Mouse (Mus musculus) embryonic facial prominence, embryonic 15.5 days (tissue): ENCODE data around the gene Wipf3. TPM values are rescaled to one million over a fixed set of nuclear protein-coding genes. Genes with fewer than 3 reads are reported as not detected.

Experiments used
- ATAC-seq: fragments of 200-750 bp; cut with Nextera tagmentation; 2 replicates; pipeline ENCODE4 v1.8.0; 2017; ENCODE audit warnings: low read depth, moderate TSS enrichment; ENCODE audit not compliant: insufficient number of reproducible peaks, low FRiP score, low TSS enrichment
- H3K27ac ChIP-seq: fragments of 300-500 bp; sonication (generic); replicated peaks from 2 replicates; pipeline ENCODE4 v1.5.1; 2015; ENCODE audit warnings: mild to moderate bottlenecking, inconsistent platforms
- H3K27me3 ChIP-seq: fragments of 300-500 bp; sonication (generic); 2 replicates; pipeline ENCODE4 v1.6.1; 2015; ENCODE audit warnings: inconsistent platforms
- H3K36me3 ChIP-seq: fragments of 300-500 bp; sonication (generic); 2 replicates; pipeline ENCODE4 v1.6.1; 2015; ENCODE audit warnings: mild to moderate bottlenecking, inconsistent platforms
- H3K4me1 ChIP-seq: fragments of 300-500 bp; sonication (generic); 2 replicates; pipeline ENCODE4 v1.6.1; 2015; ENCODE audit warnings: inconsistent platforms
- H3K4me2 ChIP-seq: fragments of 300-500 bp; sonication (generic); replicated peaks from 2 replicates; pipeline ENCODE4 v1.6.1; 2015; ENCODE audit warnings: mild to moderate bottlenecking, inconsistent platforms
- H3K4me3 ChIP-seq: fragments of 300-500 bp; sonication (generic); replicated peaks from 2 replicates; pipeline ENCODE4 v1.5.1; 2015; ENCODE audit warnings: mild to moderate bottlenecking, inconsistent platforms
- H3K9ac ChIP-seq: fragments of 300-500 bp; sonication (generic); 2 replicates; pipeline ENCODE4 v1.6.1; 2015; ENCODE audit warnings: inconsistent platforms
- H3K9me3 ChIP-seq: fragments of 300-500 bp; sonication (generic); replicated peaks from 2 replicates; pipeline ENCODE4 v1.6.1; 2016; ENCODE audit warnings: inconsistent platforms
- WGBS: fragments of 180-500 bp; shearing (Covaris S2); methylation state at CpG from one replicate; pipeline ENCODE4 v1.1.7; 2015; 5-methylcytosine and 5-hydroxymethylcytosine counted together
- polyA plus RNA-seq: library from polyadenylated mRNA; unstranded; fragments of >200 nt; fragmentation: Nextera tagmentation; extraction: Ambion mirVana; gene quantifications from 2 replicates; pipeline ENCODE4 v1.2.1, GENCODE M21; 2015

The Wipf3 gene
- polyA plus RNA-seq, 1 experiment from 2014 or later = 1.2 TPM

GRCm38 (mm10) chr6:54401503-54401902 lies 27.9 kb upstream of the Wipf3 start:
- WGBS = 68% methylated on average over 2 of the region's 2 CpGs
- Histone ChIP-seq H3K4me2 (no peak overlapping the region), H3K4me1 (0 out of 2 replicates have a peak, but pooled peaks cover 5% of the 10 kb centered on the region), H3K27me3 (no peaks in the 10 kb centered on the region), H3K27ac (no peak overlapping the region), H3K9ac (no peak overlapping the region), H3K36me3 (no peaks in the 10 kb centered on the region), H3K9me3 (no peaks in the 10 kb centered on the region), H3K4me3 (no peak overlapping the region)
- no peak for ATAC-seq

- Histone ChIP-seq H3K36me3 (no peaks in the 10 kb centered on the region), H3K4me2 (no peak overlapping the region), H3K27ac (no peak overlapping the region), H3K4me1 (no peaks in the 10 kb centered on the region), H3K9ac (no peak overlapping the region), H3K9me3 (no peaks in the 10 kb centered on the region), H3K27me3 (no peaks in the 10 kb centered on the region), H3K4me3 (no peak overlapping the region)
- 68% methylated on average over 2 of the region's 2 CpGs for WGBS
- ATAC-seq = no peak
Observed at GRCm38 (mm10) chr6:54404916-54405315, 24.5 kb upstream of the Wipf3 start.

GRCm38 (mm10) chr6:54406116-54406515 lies 23.3 kb upstream of the Wipf3 start:
- Histone ChIP-seq H3K9me3 (no peaks in the 10 kb centered on the region), H3K4me1 (no peaks in the 10 kb centered on the region), H3K27ac (no peak overlapping the region), H3K36me3 (no peaks in the 10 kb centered on the region), H3K4me3 (no peak overlapping the region), H3K27me3 (no peaks in the 10 kb centered on the region), H3K9ac (no peak overlapping the region), H3K4me2 (no peak overlapping the region)
- no peak for ATAC-seq
- WGBS = 85% methylated on average over 5 of the region's 5 CpGs

DNA sequence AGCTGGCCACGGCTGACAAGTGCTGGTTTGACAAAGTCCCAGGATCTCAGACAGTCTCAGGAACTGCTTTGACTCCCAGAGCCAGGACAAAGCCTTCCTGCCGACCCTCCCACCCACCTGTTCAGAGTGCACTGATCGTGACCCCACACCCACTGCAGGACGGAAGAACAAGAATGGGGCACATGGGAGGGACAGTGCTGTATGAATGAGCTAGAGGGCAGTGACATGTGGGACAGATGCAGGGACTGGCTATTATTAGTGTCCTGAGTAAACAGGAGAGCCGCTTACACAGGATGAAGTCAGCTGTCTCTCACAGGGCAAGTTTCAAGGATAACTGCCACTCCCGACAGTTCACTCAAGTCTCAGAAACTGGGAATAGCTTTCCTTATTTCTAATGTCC lies 20.1 kb upstream of the Wipf3 start:
- H3K9ac ChIP-seq = no peak overlapping the region
- WGBS = 48% methylated on average over 6 of the region's 6 CpGs
- ATAC-seq = peak; percentile 60; the same call in 1 of the 2 replicates

GRCm38 (mm10) chr6:54410451-54410850 lies 19.0 kb upstream of the Wipf3 start:
- no peak for ATAC-seq
- H3K4me1 ChIP-seq = no peaks in the 10 kb centered on the region
- no peaks in the 10 kb centered on the region for H3K27me3 ChIP-seq
- H3K4me2 ChIP-seq = no peak overlapping the region
- no peaks in the 10 kb centered on the region for H3K36me3 ChIP-seq
- H3K9ac ChIP-seq = no peak overlapping the region
- 71% methylated on average over 4 of the region's 4 CpGs for WGBS
- H3K27ac ChIP-seq = no peak overlapping the region
- H3K9me3 ChIP-seq = no peaks in the 10 kb centered on the region
- no peak overlapping the region for H3K4me3 ChIP-seq

More for the DNA sequence above, 20.1 kb upstream of the Wipf3 start:
- Histone ChIP-seq H3K36me3 (no peaks in the 10 kb centered on the region), H3K4me1 (no peaks in the 10 kb centered on the region), H3K27me3 (no peaks in the 10 kb centered on the region), H3K9me3 (no peaks in the 10 kb centered on the region), H3K4me3 (no peak overlapping the region), H3K4me2 (no peak overlapping the region), H3K27ac (no peak overlapping the region)

GRCm38 (mm10) chr6:54411591-54411990 lies 17.8 kb upstream of the Wipf3 start:
- Histone ChIP-seq H3K9me3 (no peaks in the 10 kb centered on the region), H3K4me2 (no peak overlapping the region), H3K27me3 (no peaks in the 10 kb centered on the region), H3K9ac (no peak overlapping the region), H3K4me3 (no peak overlapping the region), H3K27ac (no peak overlapping the region), H3K4me1 (no peaks in the 10 kb centered on the region), H3K36me3 (no peaks in the 10 kb centered on the region)
- 70% methylated on average over 8 of the region's 8 CpGs for WGBS
- no peak for ATAC-seq

DNA sequence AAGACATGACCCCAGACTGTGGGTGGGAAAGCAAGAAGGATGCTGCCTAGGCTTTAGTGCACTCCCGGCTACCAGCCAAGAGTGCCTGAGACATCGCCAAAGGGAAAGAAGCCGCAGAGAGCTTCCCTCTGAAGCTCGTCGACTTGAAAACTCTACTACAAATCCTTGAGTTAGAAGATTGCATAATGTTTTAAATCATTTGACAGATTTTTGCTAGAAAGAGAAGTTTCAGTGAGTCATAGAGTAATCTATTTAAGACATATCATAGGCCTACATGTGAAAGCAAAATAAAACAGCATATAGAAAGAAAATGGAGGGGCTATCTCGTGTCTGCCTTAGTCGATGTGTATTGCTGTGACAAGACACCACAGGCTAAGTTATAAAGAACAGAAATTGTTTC lies 16.5 kb upstream of the Wipf3 start:
- ATAC-seq = no peak
- H3K27ac ChIP-seq = no peak overlapping the region
- no peak overlapping the region for H3K4me3 ChIP-seq
- H3K9me3 ChIP-seq = no peaks in the 10 kb centered on the region
- WGBS = 81% methylated on average over 7 of the region's 7 CpGs
- no peak overlapping the region for H3K4me2 ChIP-seq
- no peaks in the 10 kb centered on the region for H3K4me1 ChIP-seq
- H3K27me3 ChIP-seq = no peaks in the 10 kb centered on the region
- H3K9ac ChIP-seq = no peak overlapping the region
- H3K36me3 ChIP-seq = no peaks in the 10 kb centered on the region

DNA sequence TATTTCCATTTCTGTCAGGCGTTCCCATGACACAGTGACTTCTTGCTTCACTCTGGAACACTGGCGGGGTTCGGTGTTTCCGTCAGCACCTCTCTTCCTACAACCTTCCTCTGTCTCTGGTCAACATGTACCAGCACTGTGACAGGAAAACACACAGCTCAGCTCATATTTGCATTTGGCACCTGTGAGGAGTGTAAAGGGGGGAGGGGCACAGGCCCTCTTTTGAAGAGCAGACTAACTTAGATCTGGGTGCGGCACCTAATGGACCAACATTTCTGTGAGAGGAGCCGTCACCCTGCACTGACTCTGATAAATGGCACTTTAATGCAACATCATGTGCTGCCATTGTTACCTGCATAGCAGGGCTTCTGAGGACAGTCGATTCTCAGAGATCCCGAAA lies 4.2 kb upstream of the Wipf3 start:
- no peak overlapping the region for H3K4me3 ChIP-seq
- H3K9ac ChIP-seq = no peak overlapping the region
- no peak overlapping the region for H3K27ac ChIP-seq
- WGBS = 84% methylated on average over 8 of the region's 8 CpGs
- no peak overlapping the region for H3K4me2 ChIP-seq
- no peaks in the 10 kb centered on the region for H3K36me3 ChIP-seq
- H3K4me1 ChIP-seq = peaks cover 12% of the 10 kb centered on the region
- H3K27me3 ChIP-seq = peaks cover 25% of the 10 kb centered on the region
- ATAC-seq = no peak
- no peaks in the 10 kb centered on the region for H3K9me3 ChIP-seq

DNA sequence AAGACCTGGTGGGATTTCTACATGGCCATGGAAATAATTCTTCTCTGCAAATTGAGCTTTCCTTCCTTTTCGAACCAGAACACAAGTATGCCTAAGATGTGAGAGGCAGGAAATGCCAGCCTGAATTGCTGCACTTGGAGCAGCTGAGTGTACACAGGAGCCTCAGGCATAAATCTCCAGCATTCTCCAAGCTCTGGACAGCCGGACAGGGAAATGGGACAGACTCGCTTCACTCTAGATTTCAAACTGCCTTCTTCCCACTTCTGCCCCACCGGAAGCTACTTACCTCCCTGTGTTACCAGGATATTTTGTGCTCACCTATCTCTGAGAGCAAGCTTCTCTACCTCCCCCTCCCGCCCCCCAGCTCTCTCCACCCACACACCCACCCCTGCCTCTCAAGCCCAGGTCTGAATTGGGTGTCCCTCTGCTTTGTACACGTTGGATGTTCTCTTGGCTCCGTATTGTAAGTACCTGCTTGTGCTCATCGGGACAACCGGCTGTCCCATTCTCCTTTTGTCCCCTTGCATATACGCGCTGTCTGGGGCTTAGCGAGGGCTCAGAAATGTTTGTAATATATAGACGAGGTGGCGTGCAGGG lies 455 bp upstream of the Wipf3 start:
- Histone ChIP-seq H3K36me3 (no peaks in the 10 kb centered on the region), H3K4me2 (peak overlapping the region; percentile 98), H3K27ac (no peak overlapping the region), H3K4me1 (peaks cover 16% of the 10 kb centered on the region), H3K4me3 (peak overlapping the region; percentile 54), H3K9me3 (no peaks in the 10 kb centered on the region), H3K27me3 (peaks cover 40% of the 10 kb centered on the region), H3K9ac (no peak overlapping the region; the same call in 1 of the 2 replicates)
- ATAC-seq = no peak; the same call in 1 of the 2 replicates
- WGBS = 4% methylated on average over 14 of the region's 14 CpGs

DNA sequence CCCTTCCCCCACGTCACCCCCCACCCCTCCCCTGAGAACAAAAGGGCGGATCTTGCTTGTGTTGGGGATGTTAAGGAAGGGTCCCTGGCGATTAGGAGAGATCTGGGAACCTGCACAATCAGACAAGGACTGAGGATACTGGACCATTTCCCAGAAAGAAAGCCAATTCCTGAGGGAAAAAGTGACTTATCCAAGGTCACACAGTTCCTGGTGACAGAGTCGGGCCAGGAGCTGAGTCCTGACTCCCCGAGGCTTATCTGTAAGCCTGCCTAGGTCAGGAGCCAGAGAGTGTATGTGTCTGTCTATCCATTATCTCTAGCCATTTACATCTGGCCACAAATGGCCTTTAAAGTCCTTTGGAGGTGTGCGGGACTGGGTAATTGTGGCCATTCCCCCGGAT lies 818 bp downstream of the Wipf3 start:
- H3K27me3 ChIP-seq = peaks cover 40% of the 10 kb centered on the region
- ATAC-seq = no peak
- no peak overlapping the region for H3K9ac ChIP-seq
- H3K4me2 ChIP-seq = peak overlapping the region; percentile 98
- no peaks in the 10 kb centered on the region for H3K9me3 ChIP-seq
- H3K27ac ChIP-seq = no peak overlapping the region
- H3K4me1 ChIP-seq = peaks cover 16% of the 10 kb centered on the region
- H3K4me3 ChIP-seq = peak overlapping the region; percentile 54
- WGBS = 33% methylated on average over 7 of the region's 7 CpGs
- no peaks in the 10 kb centered on the region for H3K36me3 ChIP-seq

DNA sequence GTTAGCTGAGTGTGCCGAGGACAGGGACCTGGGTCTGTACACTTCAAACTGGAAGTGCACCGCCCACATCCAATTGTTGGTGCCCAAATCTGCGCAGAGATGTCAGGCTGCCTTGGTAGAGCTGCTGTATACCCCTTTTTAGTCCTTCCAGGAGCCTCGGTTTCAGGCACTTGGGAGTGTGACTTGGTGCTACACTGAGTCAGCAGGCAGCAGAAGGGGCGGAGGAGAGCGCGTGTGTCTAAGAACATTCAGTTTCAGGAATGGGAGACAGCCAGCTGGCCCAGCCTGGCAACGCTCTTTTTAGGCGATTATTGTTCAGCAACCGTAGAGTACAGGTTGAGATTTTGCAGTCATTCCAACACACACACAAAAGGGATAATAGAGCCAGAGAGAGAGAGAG lies 2.4 kb downstream of the Wipf3 start:
- Histone ChIP-seq H3K27me3 (peaks cover 40% of the 10 kb centered on the region), H3K9ac (no peak overlapping the region), H3K9me3 (no peaks in the 10 kb centered on the region), H3K4me1 (peaks cover 25% of the 10 kb centered on the region), H3K4me3 (no peak overlapping the region), H3K36me3 (no peaks in the 10 kb centered on the region), H3K4me2 (no peak overlapping the region), H3K27ac (no peak overlapping the region)
- ATAC-seq = no peak
- 68% methylated on average over 10 of the region's 10 CpGs for WGBS

DNA sequence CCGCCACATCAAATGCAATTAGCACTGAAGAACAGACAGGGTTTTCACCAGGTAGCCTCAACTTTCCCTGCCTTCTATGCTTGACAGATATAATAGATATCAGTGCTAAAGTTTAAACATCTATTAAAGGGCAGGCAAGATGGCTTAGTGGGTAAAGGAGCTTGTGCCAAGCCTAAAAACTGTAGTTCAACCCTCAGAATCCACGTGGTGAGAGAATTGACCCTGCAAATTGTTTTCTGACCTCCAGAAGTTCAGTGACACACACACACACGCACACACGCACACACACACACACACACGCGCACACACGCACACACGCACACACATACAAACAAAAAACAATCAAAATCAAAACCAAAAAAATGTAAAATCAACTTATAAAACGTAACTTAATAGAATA lies 2.8 kb downstream of the Wipf3 start:
- no peak for ATAC-seq
- Histone ChIP-seq H3K4me1 (peaks cover 25% of the 10 kb centered on the region), H3K4me3 (no peak overlapping the region), H3K27me3 (peaks cover 40% of the 10 kb centered on the region), H3K9ac (no peak overlapping the region), H3K4me2 (no peak overlapping the region), H3K36me3 (no peaks in the 10 kb centered on the region), H3K9me3 (no peaks in the 10 kb centered on the region), H3K27ac (no peak overlapping the region)
- 79% methylated on average over 9 of the region's 9 CpGs for WGBS
